Mouse (Mus musculus) liver, embryonic 14.5 days (tissue): ENCODE measurements around the gene Cx3cr1.

Experiments
- CTCF ChIP-seq: IDR thresholded peaks from 2 replicates; pipeline ENCODE4 v1.5.1; 2016; ENCODE audit warnings: antibody characterized with exemption, low read depth, control low read depth
- EP300 ChIP-seq: IDR thresholded peaks from 2 replicates; pipeline ENCODE4 v1.6.1; 2016; ENCODE audit warnings: antibody characterized with exemption, low read depth

DNA sequence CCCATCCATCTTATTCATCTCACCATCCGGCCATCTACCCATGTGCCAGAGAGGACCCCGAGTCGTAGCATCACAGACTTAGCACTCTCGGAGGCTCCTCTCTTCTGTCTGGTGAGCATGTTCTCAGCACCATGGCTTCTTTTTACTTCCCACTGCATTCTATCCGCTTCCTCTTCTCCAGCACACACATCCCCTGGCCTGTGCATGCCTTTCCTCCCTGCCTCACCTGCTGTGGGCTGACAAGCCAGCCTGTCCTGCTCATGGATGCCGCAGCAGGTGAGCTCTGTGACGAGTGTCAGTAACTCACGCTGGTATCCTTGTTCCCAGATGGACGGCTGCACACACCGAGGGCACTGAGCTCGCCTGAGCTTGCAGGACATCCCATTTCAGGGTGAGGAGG lies at the start of gene Cx3cr1:
- TF ChIP-seq CTCF (no peak), EP300 (no peak)
